Mouse (Mus musculus) thymus, adult 2 months (tissue): ENCODE measurements around the gene Cdc42bpg.

Experiments
- CTCF ChIP-seq: fragments of 200-500 bp; IDR thresholded peaks from 2 replicates; pipeline ENCODE4 v1.5.1; 2012; ENCODE audit warnings: mild to moderate bottlenecking, control low read depth, low read length, moderate library complexity, borderline replicate concordance; ENCODE audit not compliant: control insufficient read depth, poor library complexity, insufficient read depth; ENCODE audit errors: extremely low read depth
- POLR2A ChIP-seq: fragments of 200-500 bp; IDR thresholded peaks from 2 replicates; pipeline ENCODE4 v1.6.1; 2012; ENCODE audit warnings: mild to moderate bottlenecking, low read length, control low read depth, moderate library complexity; ENCODE audit not compliant: control insufficient read depth, poor library complexity, insufficient read depth; ENCODE audit errors: extremely low read depth

- no peak for TF ChIP-seq CTCF
- TF ChIP-seq POLR2A: no peak
These were observed 21.0 kb upstream of the Cdc42bpg start for GRCm38 (mm10) chr19:6285226-6285625.
